Mouse (Mus musculus) megakaryocyte, embryonic 14.5 days (primary cell): ENCODE measurements around the gene Gm13283.

ENCODE experiments used
- FLI1 ChIP-seq: IDR thresholded peaks from 2 replicates; pipeline ENCODE4 v1.6.1; 2012; ENCODE audit warnings: low read length, inconsistent platforms, mixed read lengths
- GATA1 ChIP-seq: IDR thresholded peaks from 3 replicates; pipeline ENCODE4 v1.6.1; 2012; ENCODE audit warnings: mixed read lengths, low read length, inconsistent platforms, borderline replicate concordance

- TF ChIP-seq GATA1 (no peak), FLI1 (no peak)
These were observed 36.3 kb upstream of the Gm13283 start for GRCm38 (mm10) chr4:88723497-88724090.
